Mouse (Mus musculus): ENCODE measurements at regions not wholly inside any gene's neighbourhood (a gene's known extent, or its start where the extent isn't known, plus 50 kb on each side); places are given as distances from the start of the nearest gene placed in this dataset.

GRCm38 (mm10) chr13:101427426-101428221, 340.4 kb downstream of the Pik3r1 start:
- no peak for DNase-seq (ENCODE audit: low spot score in 2 of 2)

DNA sequence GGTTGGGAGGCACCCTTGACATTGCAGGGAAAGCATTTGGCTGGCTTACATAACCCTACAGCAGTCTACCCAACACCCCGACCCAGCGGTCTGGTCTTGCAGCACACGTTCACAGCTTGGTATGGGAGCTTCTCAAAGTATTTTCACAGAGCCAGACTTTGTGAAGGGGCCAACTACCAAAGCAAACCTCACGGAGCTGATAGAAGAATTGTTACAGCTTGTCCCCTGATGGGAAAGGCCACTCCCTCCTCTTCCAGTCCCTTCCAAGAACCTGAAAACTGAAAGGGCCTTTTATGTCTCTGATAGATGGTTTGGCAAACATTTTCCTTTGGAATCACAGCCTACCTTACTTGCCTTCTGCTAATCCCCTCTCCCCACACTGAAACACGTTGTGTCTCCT, 341.6 kb downstream of the Pik3r1 start:
- no peak for DNase-seq (ENCODE audit: low spot score in 2 of 2)

- DNase-seq (ENCODE audit: low spot score in 2 of 2) = no peak
These were observed 345.9 kb downstream of the Pik3r1 start for GRCm38 (mm10) chr13:101422082-101422481.

GRCm38 (mm10) chr13:101419457-101420025, 348.5 kb downstream of the Pik3r1 start:
- no peak for DNase-seq (ENCODE audit: low spot score in 2 of 2)

- DNase-seq (ENCODE audit: low spot score in 2 of 2) = no peak
These were observed 349.7 kb downstream of the Pik3r1 start for GRCm38 (mm10) chr13:101418272-101418671.

- no peak for DNase-seq (ENCODE audit: low spot score in 2 of 2)
These were observed 359.1 kb downstream of the Pik3r1 start for GRCm38 (mm10) chr13:101408885-101409284.

DNA sequence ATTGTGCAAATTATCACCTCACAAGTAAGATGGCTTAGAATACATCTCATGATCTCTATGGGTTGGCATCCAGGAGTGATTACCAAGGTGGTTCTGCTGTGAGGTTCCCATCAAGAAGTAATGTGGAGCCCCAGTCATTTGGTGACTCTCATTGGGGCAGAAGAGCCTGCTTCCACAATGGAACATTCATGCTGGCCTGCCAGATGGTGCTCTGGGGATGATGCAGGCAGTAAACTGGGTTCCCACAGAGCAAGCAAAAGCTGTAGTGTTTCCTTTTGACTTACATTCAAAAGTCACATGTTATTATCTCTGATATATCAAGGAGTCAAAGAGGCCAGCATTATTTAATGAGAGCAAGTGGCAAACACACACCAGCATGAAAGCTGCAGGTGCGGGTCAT, 360.4 kb downstream of the Pik3r1 start:
- no peak for DNase-seq (ENCODE audit: low spot score in 2 of 2)

GRCm38 (mm10) chr13:101373581-101374189, 394.3 kb downstream of the Pik3r1 start:
- DNase-seq (ENCODE audit: low spot score in 2 of 2) = no peak

GRCm38 (mm10) chr13:101371906-101372305, 396.1 kb downstream of the Pik3r1 start:
- DNase-seq (ENCODE audit: low spot score in 2 of 2) = no peak

DNA sequence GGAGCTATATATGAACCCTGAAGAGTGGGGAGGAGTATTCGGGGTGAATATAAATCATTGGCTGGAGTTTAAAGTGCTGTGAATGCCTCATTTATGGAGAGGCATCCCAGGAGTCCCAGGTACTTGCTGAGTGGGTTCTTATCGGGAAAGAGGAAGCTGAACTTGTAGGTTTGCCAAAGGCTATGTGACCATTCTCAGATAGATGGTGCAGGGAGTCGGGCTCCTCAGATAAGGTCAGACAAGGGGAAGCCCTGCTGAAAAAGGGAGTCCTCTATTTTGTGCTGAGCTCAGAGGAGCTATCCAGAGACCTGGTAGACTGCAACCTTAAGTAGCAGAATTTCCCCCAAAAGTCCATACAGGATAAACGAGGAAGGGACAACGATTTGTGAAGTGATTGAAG, 399.8 kb downstream of the Pik3r1 start:
- no peak for DNase-seq (ENCODE audit: low spot score in 2 of 2)

DNA sequence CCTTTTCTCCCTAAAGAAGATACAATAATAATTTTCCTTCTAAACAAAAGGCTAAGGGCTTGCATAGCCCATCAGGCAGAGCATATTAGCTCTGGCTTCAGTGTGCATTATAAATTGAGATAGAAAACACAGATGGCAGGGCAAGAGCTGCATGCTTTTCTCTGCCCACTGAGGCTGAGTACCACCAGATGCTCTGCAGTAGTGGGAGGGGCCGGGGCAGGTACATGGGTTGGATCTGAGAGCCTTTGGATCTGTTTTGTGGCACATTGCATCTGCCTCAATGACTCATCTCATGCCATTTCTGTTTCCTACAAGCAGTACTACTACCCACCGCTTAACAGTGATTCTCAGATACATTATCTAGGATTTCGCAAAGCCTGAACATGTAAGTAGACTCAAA, 412.7 kb downstream of the Pik3r1 start:
- DNase-seq (ENCODE audit: low spot score in 2 of 2) = no peak

- DNase-seq (ENCODE audit: low spot score in 2 of 2) = no peak
These were observed 416.9 kb downstream of the Pik3r1 start for GRCm38 (mm10) chr13:101351123-101351522.

DNA sequence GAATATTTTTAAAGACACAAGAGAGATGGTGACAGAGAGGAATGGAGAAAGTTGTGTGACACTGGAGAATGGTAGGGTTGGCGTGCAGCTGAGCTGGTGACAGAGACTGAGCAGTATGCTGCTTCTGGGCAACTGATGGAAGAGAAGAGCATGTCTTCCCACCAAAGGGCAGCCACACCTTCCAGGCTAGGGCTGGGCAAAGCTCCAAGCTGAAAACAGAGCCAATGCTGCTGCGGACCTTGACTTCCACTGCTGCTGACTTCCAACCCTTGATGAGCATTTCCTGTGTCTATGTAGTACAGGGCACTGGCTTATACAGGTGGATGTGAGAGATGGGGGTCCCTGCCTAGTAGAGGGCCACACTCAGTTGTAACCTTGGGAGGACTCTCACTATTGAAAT, 418.7 kb downstream of the Pik3r1 start:
- DNase-seq (ENCODE audit: low spot score in 2 of 2) = no peak

DNA sequence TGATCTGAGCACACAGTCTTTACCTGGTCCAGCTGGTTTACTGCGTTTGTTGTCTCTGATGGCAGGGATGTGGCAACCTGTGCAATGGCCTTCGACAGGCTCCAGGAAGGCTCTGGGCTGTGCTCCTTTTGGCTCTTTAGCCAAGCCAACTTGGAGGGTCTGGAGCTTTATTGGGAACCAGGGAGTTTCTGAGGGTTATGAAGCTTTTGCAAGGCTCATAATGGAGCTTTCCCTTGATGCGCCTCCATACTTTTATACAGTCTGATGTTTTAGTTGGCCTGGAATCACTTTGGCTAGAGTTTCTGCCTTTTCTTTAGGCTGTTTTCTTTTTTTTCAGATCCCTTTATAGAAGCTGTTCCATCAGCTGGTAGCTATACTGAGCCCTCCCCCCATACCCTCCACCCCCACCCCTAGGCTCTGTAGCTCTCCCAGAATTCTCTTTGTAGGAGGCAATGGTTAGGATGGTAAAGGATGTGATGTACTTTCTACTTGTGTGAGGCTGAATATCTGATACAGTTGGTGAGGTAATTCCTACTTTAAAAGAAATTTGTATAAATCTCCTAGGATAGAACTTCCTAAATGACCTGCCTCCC, 429.6 kb downstream of the Pik3r1 start:
- no peak for DNase-seq (ENCODE audit: low spot score in 2 of 2)

GRCm38 (mm10) chr13:101318621-101319020, 449.4 kb downstream of the Pik3r1 start:
- DNase-seq (ENCODE audit: low spot score in 2 of 2) = no peak

DNA sequence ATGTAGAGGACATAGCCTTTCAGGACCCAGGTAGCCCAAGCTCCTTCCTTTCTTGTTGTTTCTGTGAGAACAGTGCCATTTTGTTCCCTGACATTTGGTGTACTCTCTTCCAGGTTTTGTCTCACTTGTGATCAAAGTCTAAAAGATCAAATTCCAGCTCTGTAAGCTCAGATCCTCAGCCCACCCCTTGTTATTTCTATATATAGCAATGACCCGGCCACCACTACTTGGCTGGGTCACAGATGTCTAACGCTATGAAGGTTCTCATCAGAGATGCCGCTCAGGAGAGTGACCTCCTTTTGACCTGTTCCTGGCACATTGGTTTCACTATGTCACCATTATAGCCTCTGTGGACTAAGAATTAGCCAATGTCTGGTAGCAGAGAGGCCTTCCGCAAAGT, 451.7 kb downstream of the Pik3r1 start:
- no peak for DNase-seq (ENCODE audit: low spot score in 2 of 2)

GRCm38 (mm10) chr13:101314040-101314439, 454.0 kb downstream of the Pik3r1 start:
- no peak for DNase-seq (ENCODE audit: low spot score in 2 of 2)

- DNase-seq (ENCODE audit: low spot score in 2 of 2) = no peak
These were observed 456.2 kb downstream of the Pik3r1 start for GRCm38 (mm10) chr13:101311634-101312314.

GRCm38 (mm10) chr13:101308724-101309123, 459.3 kb downstream of the Pik3r1 start:
- no peak for DNase-seq (ENCODE audit: low spot score in 2 of 2)

GRCm38 (mm10) chr13:101305695-101306413, 462.2 kb downstream of the Pik3r1 start:
- no peak for DNase-seq (ENCODE audit: low spot score in 2 of 2)

DNA sequence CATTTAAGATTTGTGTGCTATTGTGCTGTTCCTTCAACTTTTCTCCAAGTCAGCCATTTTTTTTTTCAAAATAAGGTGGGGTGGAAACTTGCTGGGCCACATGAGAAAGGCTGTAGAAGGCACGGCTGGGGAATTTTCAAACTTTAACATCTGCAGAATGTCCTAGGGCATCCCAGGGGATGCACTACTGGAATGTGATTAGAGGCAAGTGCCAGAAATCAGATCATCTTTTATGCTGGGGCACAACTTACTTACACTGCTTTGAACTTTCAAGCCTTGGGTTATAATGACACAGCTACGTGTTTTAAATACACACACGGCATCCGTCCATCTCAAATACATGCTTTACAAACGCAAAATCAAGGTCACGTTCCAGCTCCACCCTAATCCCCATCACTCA, 463.0 kb downstream of the Pik3r1 start:
- DNase-seq (ENCODE audit: low spot score in 2 of 2) = no peak
